Mouse (Mus musculus) left cerebral cortex, postnatal 10 days (tissue): ENCODE data around the gene Slc17a5. TPM values are rescaled to one million over a fixed set of nuclear protein-coding genes. Genes with fewer than 3 reads are reported as not detected.
A peak's percentile ranks its signal among the peaks of the same experiment; 100 is the strongest.

Experiments
- DNase-seq, 2 experiments: peaks; one replicate each; pipeline ENCODE4 v3.0.0; 2021 to 2022; ENCODE audit warnings: low spot score in 2 of 2, mixed read lengths in 1 of 2; ENCODE audit errors: extremely low spot score in 1 of 2
- intact Hi-C: fragments of 180-260 bp; cut with DNase I; formaldehyde crosslinking; loops from one replicate; pipeline ENCODE4 v1.15.1; 2025
- total RNA-seq, 2 experiments: library from RNA; stranded (reverse); gene quantifications; 2 replicates each; pipeline ENCODE4 v1.2.3; 2021

Slc17a5 gene
- total RNA-seq, 2 experiments from 2014 or later: 14.5 to 17.3 TPM

DNA sequence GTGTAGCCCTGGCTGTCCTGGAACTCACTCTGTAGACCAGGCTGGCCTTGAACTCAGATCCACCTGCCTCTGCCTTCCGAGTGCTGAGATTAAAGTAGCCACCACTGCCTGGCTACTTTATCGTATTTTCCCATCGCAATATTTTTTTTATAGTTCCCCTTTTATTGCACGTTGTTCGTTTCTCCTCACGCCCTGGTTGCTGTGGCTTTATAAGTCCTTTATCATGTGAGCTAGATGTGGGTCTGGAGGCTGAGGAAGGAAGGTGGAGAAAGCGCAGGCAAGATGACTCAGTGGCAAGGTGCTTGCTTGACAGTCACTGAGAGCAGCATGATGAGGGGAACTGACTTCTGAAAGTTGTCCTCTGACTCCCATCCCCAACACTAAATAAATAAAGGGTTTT, 9.0 kb downstream of the Slc17a5 start:
- intact Hi-C loops: no loop called here
- no peak for DNase-seq

GRCm38 (mm10) chr9:78576466-78576865, 11.4 kb downstream of the Slc17a5 start:
- intact Hi-C loops: no loop called here
- no peak for DNase-seq

- no peak for DNase-seq
- intact Hi-C loops: no loop called here
These were observed 17.9 kb downstream of the Slc17a5 start for GRCm38 (mm10) chr9:78569934-78570333.

DNA sequence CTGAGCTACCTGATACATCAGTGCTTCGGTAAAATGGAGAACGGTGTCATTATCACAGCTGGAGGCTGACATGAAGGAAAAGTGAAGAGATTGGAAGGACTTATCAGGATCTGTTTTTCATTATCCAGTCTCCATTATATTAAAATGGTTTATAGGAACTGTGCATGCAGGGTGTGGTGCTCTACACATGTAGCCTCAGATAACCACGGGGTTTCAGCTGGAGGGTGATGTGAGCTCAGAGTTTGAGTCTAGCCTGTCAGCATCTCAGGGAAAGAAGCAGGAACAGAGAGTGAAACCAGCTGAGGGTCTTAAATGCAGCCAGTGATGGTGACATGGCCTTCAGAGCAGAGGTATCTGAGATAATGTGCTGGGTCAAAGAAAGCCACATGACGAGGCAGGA, 28.4 kb downstream of the Slc17a5 start:
- intact Hi-C loops: no loop called here
- DNase-seq: no peak

GRCm38 (mm10) chr9:78558586-78559214, 29.1 kb downstream of the Slc17a5 start:
- intact Hi-C loops: no loop called here
- DNase-seq: no peak

DNA sequence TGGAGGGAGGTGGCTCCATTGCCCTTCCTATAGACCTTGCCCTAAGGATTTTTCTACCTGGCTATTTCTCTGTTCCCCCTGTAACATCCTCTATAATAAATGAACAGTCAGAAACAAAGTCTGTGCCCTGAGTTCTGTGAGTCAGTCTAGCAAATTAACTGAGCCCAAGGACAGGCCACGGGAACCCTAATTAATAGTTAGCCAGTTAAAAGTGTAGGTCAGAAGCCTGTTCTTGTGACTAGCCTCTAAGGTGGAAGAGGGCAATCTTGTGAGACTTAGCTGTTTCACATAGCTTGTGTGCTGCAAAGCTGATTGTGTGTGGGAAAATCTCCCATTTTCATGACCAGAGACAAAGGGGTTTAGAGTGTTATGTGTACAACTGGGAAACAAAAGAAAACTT, 30.8 kb downstream of the Slc17a5 start:
- intact Hi-C loops: no loop called here
- DNase-seq: no peak

GRCm38 (mm10) chr9:78552984-78553383, 34.9 kb downstream of the Slc17a5 start:
- DNase-seq: peak; percentile 70 to 79
- intact Hi-C loops: no loop called here

GRCm38 (mm10) chr9:78551761-78552160, 36.1 kb downstream of the Slc17a5 start:
- intact Hi-C loops: no loop called here
- DNase-seq: peak in 1 of 2 experiments; percentile 57

GRCm38 (mm10) chr9:78547742-78548141, 40.1 kb downstream of the Slc17a5 start:
- intact Hi-C loops: no loop called here
- no peak for DNase-seq

DNA sequence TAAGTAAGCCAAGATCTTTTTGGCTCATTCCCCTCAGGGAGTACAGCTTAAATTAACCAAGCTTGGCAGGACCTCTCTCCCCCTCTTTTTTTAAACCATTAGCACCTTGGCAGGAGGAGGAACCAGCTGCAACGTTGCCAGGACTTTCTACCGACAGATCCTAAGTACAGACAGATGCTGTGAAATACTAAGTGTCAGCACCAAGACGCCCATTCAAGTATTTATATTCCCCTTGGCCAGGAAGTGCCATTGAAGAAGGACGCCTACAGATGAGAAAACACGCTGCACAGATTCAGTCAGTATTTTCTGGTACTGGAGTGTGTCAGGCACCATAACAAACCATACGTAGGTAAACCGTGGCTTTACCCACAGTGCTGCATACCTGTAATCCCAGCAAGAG, 40.9 kb downstream of the Slc17a5 start:
- DNase-seq: peak; percentile 36 to 63
- intact Hi-C loops: no loop called here

- intact Hi-C loops: no loop called here
- DNase-seq: no peak
These were observed 46.1 kb downstream of the Slc17a5 start for GRCm38 (mm10) chr9:78541758-78542157.

- intact Hi-C loops: no loop called here
- no peak for DNase-seq
These were observed 49.4 kb downstream of the Slc17a5 start for GRCm38 (mm10) chr9:78538421-78538820.

GRCm38 (mm10) chr9:78537154-78537873, 50.5 kb downstream of the Slc17a5 start:
- peak in 1 of 2 experiments; percentile 31 for DNase-seq
- intact Hi-C loops: no loop called here

GRCm38 (mm10) chr9:78534606-78535005, 53.2 kb downstream of the Slc17a5 start:
- DNase-seq: no peak
- intact Hi-C loops: no loop called here

DNA sequence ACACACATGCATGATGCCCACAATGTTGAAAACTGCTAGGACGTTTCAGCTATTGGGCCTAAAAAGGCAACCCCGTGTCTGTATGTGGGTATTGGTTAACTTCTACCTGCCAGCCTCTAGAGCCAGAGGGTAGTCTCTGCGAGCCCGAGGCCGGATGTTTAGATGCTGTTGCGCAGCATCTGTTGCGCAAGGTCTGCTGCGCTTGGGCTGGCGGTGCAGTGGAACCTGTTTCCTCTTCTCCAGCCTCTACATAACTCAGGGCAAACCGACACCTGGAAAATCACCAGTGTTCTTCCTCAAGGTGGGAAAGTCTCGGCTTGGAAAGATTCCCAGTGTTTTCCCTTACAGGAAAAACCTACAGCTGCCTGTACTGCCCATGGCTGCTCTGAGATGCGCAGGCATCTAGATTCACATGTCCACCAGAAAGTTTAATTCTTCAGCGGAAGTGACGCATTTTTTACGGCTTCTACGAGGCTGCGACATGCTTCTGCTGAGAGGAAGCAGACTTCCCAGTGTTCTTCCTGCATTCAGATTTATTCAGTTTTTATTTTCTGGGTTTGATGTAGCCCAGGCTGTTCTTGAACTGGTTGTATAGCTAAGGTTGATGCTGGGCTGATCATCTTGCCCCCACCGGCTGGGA, 54.4 kb downstream of the Slc17a5 start:
- DNase-seq: no peak

GRCm38 (mm10) chr9:78532341-78532819, 55.5 kb downstream of the Slc17a5 start:
- DNase-seq: no peak
- intact Hi-C loops: no loop called here

More for the DNA sequence above, 54.4 kb downstream of the Slc17a5 start:
- intact Hi-C loops: no loop called here

DNA sequence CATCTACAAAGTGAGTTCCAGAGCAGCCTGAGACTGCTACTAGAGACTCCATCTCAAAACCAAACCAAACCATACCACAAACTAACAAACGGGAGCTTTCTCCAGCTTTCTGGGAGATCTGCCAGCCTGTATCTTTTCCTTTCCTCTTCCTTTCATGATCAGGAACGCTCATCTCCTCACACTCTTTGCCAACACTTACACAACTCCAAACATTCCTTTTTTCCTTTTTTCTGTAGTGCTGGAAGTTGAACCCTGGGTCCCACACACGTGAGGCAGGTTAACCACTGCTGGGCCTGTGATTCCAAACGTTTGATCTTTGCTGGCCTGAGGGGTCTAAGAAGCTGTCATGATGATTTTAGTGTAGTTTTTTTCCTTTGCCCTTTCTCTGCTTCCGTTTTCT, 56.0 kb downstream of the Slc17a5 start:
- intact Hi-C loops: no loop called here
- no peak for DNase-seq

GRCm38 (mm10) chr9:78527767-78528381, 60.0 kb downstream of the Slc17a5 start:
- peak; percentile 66 to 82 for DNase-seq
- intact Hi-C loops: no loop called here

DNA sequence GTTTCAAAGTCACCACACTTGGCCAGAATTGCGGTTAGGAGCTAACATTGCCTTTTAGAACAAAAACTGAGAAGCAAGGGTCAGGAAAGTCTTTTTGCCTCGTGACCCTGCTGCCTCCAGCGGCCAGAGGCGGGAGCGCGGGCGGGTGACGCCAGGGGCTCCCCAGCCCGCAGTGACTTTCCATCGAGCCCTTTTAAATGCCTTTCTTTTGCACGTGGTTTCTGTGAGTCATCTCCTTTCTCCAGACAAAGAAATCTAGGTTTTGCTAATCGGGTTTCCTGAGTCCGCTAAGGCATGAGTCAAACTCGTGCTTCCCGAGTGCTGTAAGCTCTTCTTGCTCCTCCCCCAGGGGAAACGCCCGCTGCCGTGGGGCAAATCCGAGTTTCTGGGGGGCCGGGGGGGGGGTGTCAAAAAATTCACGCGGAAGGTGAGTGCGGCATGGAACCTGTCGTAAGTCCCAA, 60.5 kb downstream of the Slc17a5 start:
- DNase-seq: peak; percentile 58 to 83
- intact Hi-C loops: no loop called here
